Mouse (Mus musculus) midbrain, embryonic 11.5 days (tissue): ENCODE measurements around the gene Parp8. TPM values are rescaled to one million over a fixed set of nuclear protein-coding genes. Genes with fewer than 3 reads are reported as not detected.

Source experiments
- ATAC-seq: fragments of 200-750 bp; cut with Nextera tagmentation; 2 replicates; pipeline ENCODE4 v1.8.0; 2017; ENCODE audit warnings: moderate TSS enrichment, moderate library complexity; ENCODE audit not compliant: low FRiP score
- DNase-seq: peaks from one replicate; pipeline ENCODE4 v3.0.0; 2015; ENCODE audit warnings: low spot score; ENCODE audit errors: missing footprints
- H3K27ac ChIP-seq: fragments of 300-500 bp; sonication (generic); 2 replicates; pipeline ENCODE4 v1.5.1; 2014; ENCODE audit warnings: low read depth, low read length
- H3K27me3 ChIP-seq: fragments of 300-500 bp; sonication (generic); 2 replicates; pipeline ENCODE4 v1.6.1; 2014; ENCODE audit warnings: mild to moderate bottlenecking, low read length, moderate library complexity, mixed read lengths; ENCODE audit not compliant: control insufficient read depth, insufficient read depth
- H3K36me3 ChIP-seq: fragments of 300-500 bp; sonication (generic); 2 replicates; pipeline ENCODE4 v1.6.1; 2014; ENCODE audit warnings: mild to moderate bottlenecking, low read length, moderate library complexity, mixed read lengths; ENCODE audit not compliant: control insufficient read depth, insufficient read depth
- H3K4me1 ChIP-seq: fragments of 300-500 bp; sonication (generic); 2 replicates; pipeline ENCODE4 v1.6.1; 2014; ENCODE audit warnings: low read length; ENCODE audit not compliant: control insufficient read depth, insufficient read depth
- H3K4me2 ChIP-seq: fragments of 300-500 bp; sonication (generic); 2 replicates; pipeline ENCODE4 v1.6.1; 2014; ENCODE audit warnings: mild to moderate bottlenecking, moderate library complexity
- H3K4me3 ChIP-seq: fragments of 300-500 bp; sonication (generic); 2 replicates; pipeline ENCODE4 v1.5.1; 2014; ENCODE audit warnings: low read depth, low read length
- H3K9ac ChIP-seq: fragments of 300-500 bp; sonication (generic); 2 replicates; pipeline ENCODE4 v1.6.1; 2014; ENCODE audit warnings: low read length
- H3K9me3 ChIP-seq: fragments of 300-500 bp; sonication (generic); 2 replicates; pipeline ENCODE4 v1.6.1; 2016; ENCODE audit warnings: low read length; ENCODE audit not compliant: control insufficient read depth
- WGBS: fragments of 180-500 bp; shearing (Covaris S2); extraction: QIAGEN DNeasy Blood & Tissue Kit; methylation state at CpG from one replicate; pipeline ENCODE4 v1.1.7; 2014; 5-methylcytosine and 5-hydroxymethylcytosine counted together
- polyA plus RNA-seq: library from polyadenylated mRNA; unstranded; fragments of >200 nt; fragmentation: Nextera tagmentation; extraction: Ambion mirVana; gene quantifications from 2 replicates; pipeline ENCODE4 v1.2.1, GENCODE M21; 2014

The Parp8 gene
- polyA plus RNA-seq, 1 experiment from 2014 or later: 13.3 TPM

DNA sequence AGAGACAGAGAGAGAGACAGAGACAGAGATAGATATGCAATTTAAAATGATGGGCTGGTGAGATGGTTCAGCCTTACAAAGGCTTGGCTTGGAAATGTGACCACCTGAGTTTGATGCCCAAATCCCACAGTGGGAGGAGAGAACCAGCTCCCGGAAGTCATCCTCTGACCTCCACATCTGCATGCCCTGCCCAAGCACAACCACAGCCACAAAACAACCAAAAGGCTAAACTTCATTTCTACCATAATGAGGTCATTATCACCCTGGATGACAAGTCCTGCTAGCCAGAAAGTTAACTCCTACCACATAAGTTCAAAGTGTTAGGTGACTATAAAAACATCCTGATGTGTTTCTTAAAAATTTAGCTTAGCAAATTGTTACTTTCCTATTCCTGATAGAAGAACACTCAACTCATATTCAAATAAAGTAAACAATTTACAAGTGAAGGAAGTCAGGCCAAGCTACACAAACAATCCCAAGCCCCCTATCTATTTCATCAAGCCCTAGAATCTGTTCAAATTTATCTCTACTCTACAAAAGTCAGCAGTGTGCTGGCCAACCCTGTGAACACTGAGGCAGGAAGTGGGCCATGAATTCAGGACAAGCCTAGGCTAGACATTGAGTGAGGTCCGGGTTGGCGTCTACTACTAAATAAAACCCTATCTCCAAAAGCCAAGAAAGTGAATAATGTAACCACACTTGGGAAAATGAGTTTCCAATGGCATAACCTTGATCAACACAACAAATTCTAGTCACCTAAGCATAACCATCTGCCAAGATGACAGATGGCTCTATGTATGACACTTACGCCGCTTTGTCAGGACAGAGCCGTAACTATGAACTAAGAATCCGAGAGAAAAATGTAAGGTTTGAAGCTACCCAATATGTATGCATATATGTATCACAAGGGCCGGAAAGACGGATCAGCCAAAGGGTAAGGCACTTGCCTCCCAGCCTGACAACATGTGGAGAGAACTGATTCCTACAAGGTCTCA lies 17.0 kb downstream of the Parp8 start:
- Histone ChIP-seq H3K4me2 (no peak overlapping the region), H3K27ac (no peak overlapping the region), H3K4me3 (no peak overlapping the region), H3K9ac (no peak overlapping the region), H3K9me3 (no peaks in the 10 kb centered on the region), H3K36me3 (no peaks in the 10 kb centered on the region), H3K4me1 (no peaks in the 10 kb centered on the region), H3K27me3 (no peaks in the 10 kb centered on the region)
- DNase-seq (no peak), ATAC-seq (no peak)
- 93% methylated on average over 9 of the region's 9 CpGs for WGBS

DNA sequence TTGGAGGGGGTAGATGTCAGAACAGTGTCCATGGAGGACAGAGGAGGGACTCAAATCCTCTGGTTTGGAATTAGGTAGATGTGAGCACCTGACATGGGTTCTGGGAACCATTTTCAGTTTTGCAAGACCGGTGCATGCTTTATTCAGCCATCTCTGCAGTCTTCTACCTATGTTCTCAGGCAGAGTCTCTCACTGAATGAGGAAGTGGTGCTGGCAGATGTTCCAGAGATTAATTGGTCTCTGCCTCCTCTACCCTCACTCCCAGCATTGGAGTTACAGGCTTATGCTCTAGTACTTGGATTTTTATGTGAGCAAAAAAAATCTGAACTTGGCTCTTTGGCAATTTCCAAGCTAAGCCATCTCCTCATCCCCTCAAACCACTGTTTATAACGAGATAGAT lies 17.8 kb downstream of the Parp8 start:
- H3K27ac ChIP-seq: no peak overlapping the region
- H3K4me1 ChIP-seq: no peaks in the 10 kb centered on the region
- ATAC-seq: no peak
- DNase-seq: no peak
- 87% methylated on average over 2 of the region's 2 CpGs for WGBS
- H3K9ac ChIP-seq: no peak overlapping the region
- H3K36me3 ChIP-seq: no peaks in the 10 kb centered on the region
- H3K9me3 ChIP-seq: no peaks in the 10 kb centered on the region
- H3K27me3 ChIP-seq: no peaks in the 10 kb centered on the region
- no peak overlapping the region for H3K4me3 ChIP-seq
- H3K4me2 ChIP-seq: no peak overlapping the region

DNA sequence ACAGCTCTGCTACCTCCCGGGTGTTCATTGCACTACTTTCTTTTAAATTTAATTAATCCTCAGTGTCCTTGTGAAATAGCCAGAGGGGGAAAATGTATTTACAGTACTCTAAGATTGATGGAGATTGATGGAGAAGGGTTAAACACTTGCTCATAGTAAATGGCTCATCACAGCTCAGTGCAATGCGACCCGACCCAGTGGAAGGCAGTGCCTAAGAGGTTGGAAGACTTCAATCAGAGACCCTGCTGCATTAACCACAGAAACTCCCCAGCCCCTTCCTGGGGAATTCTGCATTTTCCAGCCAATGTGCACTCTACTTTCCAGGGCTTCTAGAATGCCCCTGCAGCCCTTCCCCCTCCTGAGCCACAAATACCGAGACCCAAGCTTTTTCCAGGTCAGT lies 18.7 kb downstream of the Parp8 start:
- no peak for DNase-seq

DNA sequence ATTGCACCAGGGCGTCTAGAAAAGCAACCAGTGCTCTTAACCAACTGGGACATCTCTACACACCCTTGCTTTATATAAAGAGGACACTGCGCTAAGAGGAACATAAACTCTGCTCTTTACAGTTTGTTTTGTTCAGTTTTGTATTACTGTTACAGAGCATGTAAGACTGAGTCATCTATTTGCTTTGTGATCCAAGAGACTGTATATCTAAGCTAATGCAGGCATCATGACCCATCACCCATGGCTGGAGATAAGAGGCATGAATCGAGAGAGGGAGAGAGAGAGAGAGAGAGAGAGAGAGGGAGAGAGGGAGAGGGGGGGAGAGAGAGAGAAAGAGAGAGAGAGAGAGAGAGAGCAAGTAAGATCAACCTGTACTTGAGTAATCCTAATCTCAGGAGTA lies 24.8 kb downstream of the Parp8 start:
- Histone ChIP-seq H3K4me1 (no peaks in the 10 kb centered on the region), H3K9ac (no peak overlapping the region), H3K4me2 (no peak overlapping the region), H3K27me3 (no peaks in the 10 kb centered on the region), H3K9me3 (no peaks in the 10 kb centered on the region), H3K36me3 (no peaks in the 10 kb centered on the region), H3K27ac (no peak overlapping the region), H3K4me3 (no peak overlapping the region)
- DNase-seq (no peak), ATAC-seq (no peak)
- WGBS: 93% methylated on average over 3 of the region's 3 CpGs

More for the DNA sequence above, 18.7 kb downstream of the Parp8 start:
- Histone ChIP-seq H3K36me3 (no peaks in the 10 kb centered on the region), H3K27ac (no peak overlapping the region), H3K27me3 (no peaks in the 10 kb centered on the region), H3K9ac (no peak overlapping the region), H3K4me2 (no peak overlapping the region), H3K4me1 (no peaks in the 10 kb centered on the region), H3K9me3 (no peaks in the 10 kb centered on the region), H3K4me3 (no peak overlapping the region)
- 80% methylated on average over 4 of the region's 4 CpGs for WGBS
- ATAC-seq: no peak

DNA sequence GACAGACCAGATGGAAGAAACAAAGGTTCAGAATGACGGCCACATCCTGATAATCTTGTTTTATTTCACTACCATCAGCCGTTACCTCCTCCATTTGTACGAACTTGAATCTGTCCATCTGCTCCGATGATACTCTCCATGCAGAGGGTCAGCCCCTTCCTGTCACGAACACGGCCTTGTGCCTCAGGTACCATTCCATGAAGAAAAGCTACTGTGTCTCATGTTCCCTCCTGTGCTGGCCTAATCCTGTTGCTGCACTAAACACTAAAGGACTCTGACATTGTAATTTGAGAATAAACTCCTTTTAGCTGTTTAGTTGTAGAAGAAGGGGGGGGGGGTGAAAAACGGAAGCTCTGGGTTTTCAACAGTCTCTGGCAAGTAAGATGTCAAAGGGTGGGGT lies 33.8 kb downstream of the Parp8 start:
- Histone ChIP-seq H3K9ac (no peak overlapping the region), H3K4me3 (no peak overlapping the region), H3K27me3 (no peaks in the 10 kb centered on the region), H3K4me2 (no peak overlapping the region), H3K4me1 (no peaks in the 10 kb centered on the region), H3K36me3 (no peaks in the 10 kb centered on the region), H3K27ac (no peak overlapping the region), H3K9me3 (no peaks in the 10 kb centered on the region)
- DNase-seq (no peak), ATAC-seq (no peak)
- whole genome bisulfite sequencing: 81% methylated on average over 7 of the region's 7 CpGs

DNA sequence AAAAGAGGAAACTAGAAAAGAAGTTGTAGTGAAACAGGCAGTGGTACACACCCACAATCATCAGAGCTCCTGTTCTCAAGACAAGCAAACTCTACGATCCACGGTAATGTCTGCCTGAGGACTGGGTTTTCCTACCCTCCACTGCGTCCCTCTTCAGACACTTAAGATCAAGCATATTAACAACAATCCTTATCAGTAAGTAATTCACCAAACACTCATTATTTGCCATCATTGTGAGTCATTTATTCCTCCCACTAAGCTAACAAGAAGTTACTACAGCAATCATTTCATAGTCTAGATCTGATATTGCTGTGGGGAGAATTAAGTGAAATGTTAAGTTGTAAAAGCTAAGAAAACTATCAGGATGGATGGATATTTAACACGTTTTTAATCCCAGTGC lies 35.0 kb downstream of the Parp8 start:
- H3K36me3 ChIP-seq: no peaks in the 10 kb centered on the region
- no peak overlapping the region for H3K4me3 ChIP-seq
- DNase-seq (no peak), ATAC-seq (no peak)
- H3K27me3 ChIP-seq: no peaks in the 10 kb centered on the region
- H3K4me1 ChIP-seq: no peaks in the 10 kb centered on the region
- H3K9me3 ChIP-seq: no peaks in the 10 kb centered on the region
- H3K4me2 ChIP-seq: no peak overlapping the region
- no peak overlapping the region for H3K9ac ChIP-seq
- WGBS: 89% methylated on average over 4 of the region's 4 CpGs
- no peak overlapping the region for H3K27ac ChIP-seq

DNA sequence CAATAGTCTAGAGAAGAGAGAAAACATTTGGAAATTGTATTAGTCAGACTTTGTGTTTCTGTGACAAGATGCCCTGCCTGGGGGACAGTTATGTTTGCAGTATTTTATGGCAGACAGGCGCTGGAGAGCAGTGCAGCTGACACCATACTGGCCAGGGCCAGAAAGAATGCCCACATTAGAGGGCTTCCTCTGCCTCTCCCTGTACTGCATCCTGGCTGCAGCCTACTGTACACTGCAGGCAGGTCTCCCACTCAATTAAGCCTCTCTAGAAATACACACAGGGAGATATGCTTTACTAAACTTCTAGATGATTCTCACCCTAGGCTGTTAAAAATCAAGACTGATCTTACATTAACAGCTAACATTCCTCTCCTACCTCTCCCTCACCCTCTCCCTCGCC lies 36.6 kb downstream of the Parp8 start:
- no peaks in the 10 kb centered on the region for H3K9me3 ChIP-seq
- WGBS: 87% methylated on average over 2 of the region's 2 CpGs
- DNase-seq (no peak), ATAC-seq (no peak)
- no peak overlapping the region for H3K27ac ChIP-seq
- no peaks in the 10 kb centered on the region for H3K27me3 ChIP-seq
- no peaks in the 10 kb centered on the region for H3K4me1 ChIP-seq
- H3K36me3 ChIP-seq: no peaks in the 10 kb centered on the region
- no peak overlapping the region for H3K4me2 ChIP-seq
- H3K9ac ChIP-seq: no peak overlapping the region
- H3K4me3 ChIP-seq: no peak overlapping the region

DNA sequence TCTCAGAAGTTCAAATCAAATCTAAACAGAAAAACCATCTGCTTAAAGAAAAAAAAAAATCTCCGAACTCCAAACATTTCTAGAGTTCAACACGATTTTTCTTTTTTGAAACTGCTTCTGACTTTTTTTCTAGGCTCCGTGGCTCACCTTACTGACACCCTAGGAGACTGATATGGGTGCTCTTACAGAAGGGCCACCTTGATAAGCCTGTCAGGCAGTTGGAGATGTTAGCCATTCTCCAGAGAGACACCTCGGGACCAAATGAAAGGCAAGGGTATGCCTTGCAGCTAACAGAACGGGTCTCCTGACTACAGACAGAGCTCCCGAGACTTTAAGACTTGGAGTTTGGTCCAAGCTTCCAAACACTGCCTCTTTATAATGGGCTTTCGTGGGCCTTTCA lies 37.1 kb downstream of the Parp8 start:
- 84% methylated on average over 7 of the region's 7 CpGs for WGBS
- Histone ChIP-seq H3K4me3 (no peak overlapping the region), H3K27me3 (no peaks in the 10 kb centered on the region), H3K9ac (no peak overlapping the region), H3K9me3 (no peaks in the 10 kb centered on the region), H3K36me3 (no peaks in the 10 kb centered on the region), H3K4me2 (no peak overlapping the region), H3K4me1 (no peaks in the 10 kb centered on the region), H3K27ac (no peak overlapping the region)
- DNase-seq (no peak), ATAC-seq (no peak)

DNA sequence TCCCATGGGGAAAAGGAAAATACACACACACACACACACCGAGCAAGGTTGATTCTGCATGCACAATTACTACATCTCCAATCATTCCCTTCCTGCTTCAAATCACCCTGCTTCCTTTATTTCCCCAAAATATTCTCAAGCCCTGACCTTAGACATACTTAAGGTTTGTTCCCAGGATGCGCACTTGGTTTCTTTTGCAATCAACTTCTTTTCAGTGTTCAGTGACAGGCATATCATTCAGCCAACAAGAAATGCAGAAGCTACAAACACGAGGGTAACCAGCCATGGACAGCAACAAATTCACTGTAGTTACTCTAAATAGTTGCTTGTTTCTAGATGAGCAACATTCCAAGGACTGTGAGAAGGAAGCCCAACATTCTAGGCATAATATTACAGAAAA lies 38.1 kb downstream of the Parp8 start:
- Histone ChIP-seq H3K9ac (no peak overlapping the region), H3K27ac (no peak overlapping the region), H3K4me2 (no peak overlapping the region), H3K4me1 (no peaks in the 10 kb centered on the region), H3K36me3 (no peaks in the 10 kb centered on the region), H3K9me3 (no peaks in the 10 kb centered on the region), H3K4me3 (no peak overlapping the region), H3K27me3 (no peaks in the 10 kb centered on the region)
- 90% methylated on average over 3 of the region's 3 CpGs for WGBS
- ATAC-seq (no peak), DNase-seq (no peak)
